Mouse (Mus musculus): ENCODE results near the gene Casd1. TPM values are rescaled to one million over a fixed set of nuclear protein-coding genes. Genes with fewer than 3 reads are reported as not detected.

The Casd1 gene
- polyA plus RNA-seq, 1 experiment from 2014 or later = 89.6 TPM

DNA sequence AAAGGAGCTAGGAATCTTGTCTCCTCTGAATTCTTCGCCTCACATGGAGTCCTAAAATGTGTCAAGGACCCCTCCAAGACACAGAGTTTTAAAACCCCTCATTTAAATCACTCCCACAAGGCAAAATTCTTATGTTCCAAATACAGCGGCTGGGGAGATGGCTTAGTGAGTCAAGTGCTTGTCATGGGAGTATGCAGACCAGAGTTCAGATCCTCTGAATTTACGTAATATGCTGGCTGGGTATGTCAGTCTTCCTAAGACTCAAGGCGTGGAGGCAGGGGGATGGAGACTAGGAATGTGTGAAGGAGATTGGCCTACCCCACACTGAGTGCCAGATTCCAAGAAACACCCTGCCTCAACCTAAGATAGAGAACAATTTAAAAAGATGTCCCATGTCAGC lies 79.9 kb downstream of the Casd1 start:
- no peak overlapping the region for H3K4me3 ChIP-seq
- H3K9me3 ChIP-seq (replicated peaks) = no peaks in the 10 kb centered on the region
- peaks cover 20% of the 10 kb centered on the region; the same call in 1 of the 2 replicates for H3K36me3 ChIP-seq
- WGBS = 90% methylated on average over 4 of the region's 4 CpGs
- H3K27me3 ChIP-seq (ENCODE audit: low read depth, poor library complexity, severe bottlenecking) = no peaks in the 10 kb centered on the region
- no peak for DNase-seq (ENCODE audit: low spot score)
- no peak overlapping the region for H3K27ac ChIP-seq
- peaks cover 14% of the 10 kb centered on the region for H3K4me1 ChIP-seq

DNA sequence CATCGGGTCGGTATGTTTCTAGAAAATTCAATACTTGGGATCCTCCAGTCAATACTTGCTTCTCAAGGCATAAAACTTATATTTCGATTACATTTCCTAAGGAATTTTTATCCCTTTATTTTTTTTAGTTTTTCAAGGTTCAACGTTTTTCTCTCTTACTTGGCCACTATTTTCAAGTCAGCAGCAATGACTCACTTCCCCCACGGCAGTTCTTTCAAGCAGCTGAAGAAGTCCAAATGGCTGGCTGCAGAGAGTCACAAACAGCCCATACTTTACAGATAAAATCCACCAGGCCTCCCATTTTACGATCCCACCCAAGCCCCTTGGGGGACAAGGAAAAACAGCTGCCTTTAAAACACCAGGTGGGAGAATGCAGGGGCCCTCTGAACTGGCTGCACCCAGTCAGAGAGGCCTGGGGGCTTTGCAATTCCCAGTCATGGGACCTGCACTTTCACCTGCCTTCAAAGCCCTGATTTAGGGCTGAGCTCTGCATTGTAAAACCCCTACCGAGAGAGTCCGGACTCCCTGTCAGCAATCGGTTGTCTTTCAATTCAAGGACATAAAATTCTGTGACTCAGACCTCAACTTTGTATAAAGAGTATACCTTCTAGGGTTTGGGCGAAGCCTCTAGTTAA lies 84.2 kb downstream of the Casd1 start:
- peaks cover 21% of the 10 kb centered on the region for H3K36me3 ChIP-seq
- no peak overlapping the region for H3K4me3 ChIP-seq

DNA sequence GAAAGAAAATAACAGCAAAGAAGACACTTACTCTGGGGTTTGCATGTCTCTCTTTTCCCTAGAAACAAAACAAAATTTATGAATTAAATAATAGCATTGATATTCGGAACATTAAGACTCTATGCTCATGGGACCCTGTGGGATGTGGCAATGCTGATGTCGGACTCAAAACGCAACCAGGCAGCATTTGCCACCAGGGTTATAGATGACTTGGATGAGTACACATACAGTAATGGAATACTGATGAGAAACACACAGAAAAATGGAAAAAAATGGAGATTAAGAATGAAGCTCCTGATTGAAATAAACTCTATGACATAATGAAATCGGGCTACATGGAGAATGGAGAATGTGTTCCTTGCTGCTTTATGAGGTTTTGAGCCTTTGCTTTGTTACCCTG lies 89.8 kb downstream of the Casd1 start:
- H3K9me3 ChIP-seq (replicated peaks) = no peaks in the 10 kb centered on the region
- peaks cover 18% of the 10 kb centered on the region for H3K4me1 ChIP-seq
- H3K27ac ChIP-seq = no peak overlapping the region
- no peaks in the 10 kb centered on the region for H3K27me3 ChIP-seq (ENCODE audit: low read depth, poor library complexity, severe bottlenecking)
- no peak overlapping the region for H3K4me3 ChIP-seq
- DNase-seq (ENCODE audit: low spot score) = no peak
- H3K36me3 ChIP-seq = peaks cover 14% of the 10 kb centered on the region
- WGBS = 98% methylated on average over 4 of the region's 4 CpGs

More for the DNA sequence above, 84.2 kb downstream of the Casd1 start:
- DNase-seq (ENCODE audit: low spot score) = peak; percentile 35
- 33% methylated on average over 10 of the region's 10 CpGs for WGBS
- peak overlapping the region; percentile 62 for H3K27ac ChIP-seq
- H3K9me3 ChIP-seq (replicated peaks) = no peaks in the 10 kb centered on the region
- peaks cover 14% of the 10 kb centered on the region for H3K4me1 ChIP-seq
- no peaks in the 10 kb centered on the region for H3K27me3 ChIP-seq (ENCODE audit: low read depth, poor library complexity, severe bottlenecking)

Other genes with a start within 250 kb of the Casd1 start
- gene Col1a2, start 96.0 kb upstream of the Casd1 start, polyA plus RNA-seq (2016; fragmentation: Nextera tagmentation; extraction: Ambion mirVana) = 109 and 248 TPM in 2 replicates
- gene Sgce, start 146.4 kb downstream of the Casd1 start, polyA plus RNA-seq (2016; fragmentation: Nextera tagmentation; extraction: Ambion mirVana) = 38.5 and 52.3 TPM in 2 replicates
- gene Peg10, start 146.5 kb downstream of the Casd1 start, polyA plus RNA-seq (2016; fragmentation: Nextera tagmentation; extraction: Ambion mirVana) = 32.7 and 33.5 TPM in 2 replicates